Mouse (Mus musculus): ENCODE measurements around the gene A630095N17Rik.

The A630095N17Rik gene

GRCm38 (mm10) chr1:75231664-75232152, at the start of gene A630095N17Rik:
Gene A630095N17Rik, minus strand, starts transcription at chr1:75232102.
- no peak for DNase-seq

GRCm38 (mm10) chr1:75278228-75278627, 46.3 kb upstream of the A630095N17Rik start, which contains the start of gene Resp18:
Gene Resp18, minus strand, starts transcription at chr1:75278415.
- no peak for DNase-seq

GRCm38 (mm10) chr1:75277195-75278188, 45.6 kb upstream of the A630095N17Rik start:
- peak; percentile 42 to 43 for DNase-seq

GRCm38 (mm10) chr1:75264091-75264880, 32.4 kb upstream of the A630095N17Rik start, which contains the start of gene Ptprn:
Gene Ptprn, minus strand, starts transcription at chr1:75264502.
- no peak for DNase-seq

GRCm38 (mm10) chr1:75262969-75263951, 31.4 kb upstream of the A630095N17Rik start:
- peak; percentile 49 to 54 for DNase-seq

GRCm38 (mm10) chr1:75261278-75261677, 29.4 kb upstream of the A630095N17Rik start:
- DNase-seq, result no peak

- DNase-seq, result no peak
Measured at GRCm38 (mm10) chr1:75255516-75256046, 23.7 kb upstream of the A630095N17Rik start.

- DNase-seq, result no peak
Measured at GRCm38 (mm10) chr1:75254625-75255013, 22.7 kb upstream of the A630095N17Rik start.

GRCm38 (mm10) chr1:75253849-75254624, 22.1 kb upstream of the A630095N17Rik start:
- DNase-seq, result peak; percentile 92

GRCm38 (mm10) chr1:75253029-75253428, 21.1 kb upstream of the A630095N17Rik start:
- DNase-seq, result no peak

GRCm38 (mm10) chr1:75252308-75252707, 20.4 kb upstream of the A630095N17Rik start:
- no peak for DNase-seq

- peak; percentile 91 for DNase-seq
Measured at GRCm38 (mm10) chr1:75251112-75251970, 19.4 kb upstream of the A630095N17Rik start.

- DNase-seq, result no peak
Measured at GRCm38 (mm10) chr1:75250498-75250897, 18.6 kb upstream of the A630095N17Rik start.

GRCm38 (mm10) chr1:75248041-75248772, 16.3 kb upstream of the A630095N17Rik start:
- no peak for DNase-seq

- no peak for DNase-seq
Measured at GRCm38 (mm10) chr1:75247071-75247930, 15.4 kb upstream of the A630095N17Rik start.

- DNase-seq, result peak in 1 of 2 experiments; percentile 19
Measured at GRCm38 (mm10) chr1:75244836-75245235, 12.9 kb upstream of the A630095N17Rik start.

GRCm38 (mm10) chr1:75244175-75244826, 12.4 kb upstream of the A630095N17Rik start:
- no peak for DNase-seq

Data from B cell, adult 2 months (primary cell).